Mouse (Mus musculus): ENCODE measurements around the gene Cat. TPM values are rescaled to one million over a fixed set of nuclear protein-coding genes. Genes with fewer than 3 reads are reported as not detected.

Gene Cat
- total RNA-seq, 1 experiment from 2014 or later, result 44.3 TPM

Other genes with a start within 250 kb of the Cat start
- not detected in 2 replicates for gene Ehf, start 181.9 kb downstream of the Cat start, total RNA-seq (2017)
- gene Elf5, start 73.5 kb downstream of the Cat start, total RNA-seq (2017), result not detected in 2 replicates
- 0.39 and 0.41 TPM in 2 replicates for gene Abtb2, start 81.2 kb upstream of the Cat start, total RNA-seq (2017)

All from common myeloid progenitor, adult 5-6 weeks (primary cell).